Mouse (Mus musculus): ENCODE data around the gene Pdha2. TPM values are rescaled to one million over a fixed set of nuclear protein-coding genes. Genes with fewer than 3 reads are reported as not detected.

Gene Pdha2
- polyA plus RNA-seq, 1 experiment = not detected

GRCm38 (mm10) chr3:141197308-141197861, 14.8 kb downstream of the Pdha2 start:
- Histone ChIP-seq H3K36me3 (ENCODE audit: control insufficient read depth, insufficient read depth) (no peaks in the 10 kb centered on the region), H3K4me3 (no peak overlapping the region), H3ac (ENCODE audit: control insufficient read depth, insufficient read length) (no peak overlapping the region), H3K27me3 (ENCODE audit: control insufficient read depth, insufficient read depth, insufficient read length) (no peaks in the 10 kb centered on the region), H3K4me2 (ENCODE audit: low read depth) (no peak overlapping the region), H3K79me2 (ENCODE audit: control insufficient read depth, insufficient read depth) (no peaks in the 10 kb centered on the region)
- no peak for TF ChIP-seq REST (IDR thresholded peaks at IDR 0.05; ENCODE audit: insufficient read depth, insufficient read length)
- no peak for TF ChIP-seq MYOD1 (IDR thresholded peaks at IDR 0.05; ENCODE audit: control insufficient read depth in 1 of 3, insufficient read length in 2 of 3, low read depth in 2 of 3)
- TF ChIP-seq TCF12 (IDR thresholded peaks at IDR 0.05; ENCODE audit: insufficient read depth, poor library complexity, severe bottlenecking) = no peak
- TF ChIP-seq CEBPB (IDR thresholded peaks at IDR 0.05; ENCODE audit: insufficient read depth, poor library complexity, severe bottlenecking) = no peak
- TF ChIP-seq SRF (IDR thresholded peaks at IDR 0.05; ENCODE audit: control insufficient read depth, insufficient read length, low read depth) = no peak
- TF ChIP-seq MAX (IDR thresholded peaks at IDR 0.05; ENCODE audit: low read depth) = no peak

- H3K27me3 ChIP-seq (ENCODE audit: control insufficient read depth, insufficient read depth, insufficient read length) = no peaks in the 10 kb centered on the region
- no peak overlapping the region for H3K4me3 ChIP-seq
- H3K79me2 ChIP-seq (ENCODE audit: control insufficient read depth, insufficient read depth) = no peaks in the 10 kb centered on the region
- no peak overlapping the region for H3K4me2 ChIP-seq (ENCODE audit: low read depth)
- no peaks in the 10 kb centered on the region for H3K36me3 ChIP-seq (ENCODE audit: control insufficient read depth, insufficient read depth)
- no peak overlapping the region for H3ac ChIP-seq (ENCODE audit: control insufficient read depth, insufficient read length)
- no peak for TF ChIP-seq TCF12 (IDR thresholded peaks at IDR 0.05; ENCODE audit: insufficient read depth, poor library complexity, severe bottlenecking)
- no peak for TF ChIP-seq SRF (IDR thresholded peaks at IDR 0.05; ENCODE audit: control insufficient read depth, insufficient read length, low read depth)
- no peak for TF ChIP-seq MYOG (IDR thresholded peaks at IDR 0.05; ENCODE audit: control insufficient read depth in 1 of 3, insufficient read depth in 1 of 3, insufficient read length in 2 of 3, low read depth in 2 of 3)
- TF ChIP-seq USF1 (IDR thresholded peaks at IDR 0.05; ENCODE audit: low read depth) = no peak
Observed at GRCm38 (mm10) chr3:141191653-141192052, 20.5 kb downstream of the Pdha2 start.

GRCm38 (mm10) chr3:141190429-141190828, 21.7 kb downstream of the Pdha2 start:
- H3K4me2 ChIP-seq (ENCODE audit: low read depth) = no peak overlapping the region
- no peaks in the 10 kb centered on the region for H3K36me3 ChIP-seq (ENCODE audit: control insufficient read depth, insufficient read depth)
- H3K79me2 ChIP-seq (ENCODE audit: control insufficient read depth, insufficient read depth) = no peaks in the 10 kb centered on the region
- H3ac ChIP-seq (ENCODE audit: control insufficient read depth, insufficient read length) = no peak overlapping the region
- no peaks in the 10 kb centered on the region for H3K27me3 ChIP-seq (ENCODE audit: control insufficient read depth, insufficient read depth, insufficient read length)
- no peak overlapping the region for H3K4me3 ChIP-seq
- TF ChIP-seq POLR2AphosphoS2 (IDR thresholded peaks at IDR 0.05; ENCODE audit: insufficient read length, low read depth) (no peak), CEBPB (IDR thresholded peaks at IDR 0.05; ENCODE audit: insufficient read depth, poor library complexity, severe bottlenecking) (no peak), SRF (IDR thresholded peaks at IDR 0.05; ENCODE audit: control insufficient read depth, insufficient read length, low read depth) (no peak), MYOD1 (IDR thresholded peaks at IDR 0.05; ENCODE audit: control insufficient read depth in 1 of 3, insufficient read length in 2 of 3, low read depth in 2 of 3) (no peak), MYOG (IDR thresholded peaks at IDR 0.05; ENCODE audit: control insufficient read depth in 1 of 3, insufficient read depth in 1 of 3, insufficient read length in 2 of 3, low read depth in 2 of 3) (no peak), E2F4 (IDR thresholded peaks at IDR 0.05; ENCODE audit: insufficient read depth) (no peak), POLR2A (IDR thresholded peaks at IDR 0.05; ENCODE audit: insufficient read length, low read depth) (no peak), TCF12 (IDR thresholded peaks at IDR 0.05; ENCODE audit: insufficient read depth, poor library complexity, severe bottlenecking) (no peak)

- H3K4me3 ChIP-seq = no peak overlapping the region
- H3K27me3 ChIP-seq (ENCODE audit: control insufficient read depth, insufficient read depth, insufficient read length) = no peaks in the 10 kb centered on the region
- H3K36me3 ChIP-seq (ENCODE audit: control insufficient read depth, insufficient read depth) = no peaks in the 10 kb centered on the region
- H3ac ChIP-seq (ENCODE audit: control insufficient read depth, insufficient read length) = no peak overlapping the region
- H3K4me2 ChIP-seq (ENCODE audit: low read depth) = no peak overlapping the region
- TF ChIP-seq E2F4 (IDR thresholded peaks at IDR 0.05; ENCODE audit: insufficient read depth) (no peak), REST (IDR thresholded peaks at IDR 0.05; ENCODE audit: insufficient read depth, insufficient read length) (no peak), MYOD1 (IDR thresholded peaks at IDR 0.05; ENCODE audit: control insufficient read depth in 1 of 3, insufficient read length in 2 of 3, low read depth in 2 of 3) (no peak), TCF12 (IDR thresholded peaks at IDR 0.05; ENCODE audit: insufficient read depth, poor library complexity, severe bottlenecking) (no peak), MAX (IDR thresholded peaks at IDR 0.05; ENCODE audit: low read depth) (no peak), MYOG (IDR thresholded peaks at IDR 0.05; ENCODE audit: control insufficient read depth in 1 of 3, insufficient read depth in 1 of 3, insufficient read length in 2 of 3, low read depth in 2 of 3) (no peak), SRF (IDR thresholded peaks at IDR 0.05; ENCODE audit: control insufficient read depth, insufficient read length, low read depth) (no peak), POLR2AphosphoS2 (IDR thresholded peaks at IDR 0.05; ENCODE audit: insufficient read length, low read depth) (no peak), USF1 (IDR thresholded peaks at IDR 0.05; ENCODE audit: low read depth) (no peak), TCF3 (IDR thresholded peaks at IDR 0.05; ENCODE audit: insufficient read length, low read depth) (no peak), CEBPB (IDR thresholded peaks at IDR 0.05; ENCODE audit: insufficient read depth, poor library complexity, severe bottlenecking) (no peak), POLR2A (IDR thresholded peaks at IDR 0.05; ENCODE audit: insufficient read length, low read depth) (no peak)
- no peaks in the 10 kb centered on the region for H3K79me2 ChIP-seq (ENCODE audit: control insufficient read depth, insufficient read depth)
Observed at GRCm38 (mm10) chr3:141160986-141161385, 51.2 kb downstream of the Pdha2 start.

All from myocyte (in vitro differentiated cells).